Mouse (Mus musculus) myocyte (in vitro differentiated cells): ENCODE results near the gene Klhdc3. TPM values are rescaled to one million over a fixed set of nuclear protein-coding genes. Genes with fewer than 3 reads are reported as not detected.

Source experiments
- H3K27me3 ChIP-seq: one replicate; pipeline ENCODE4 v1.6.1; 2011; ENCODE audit not compliant: control insufficient read depth, insufficient read depth, insufficient read length
- H3K36me3 ChIP-seq: one replicate; pipeline ENCODE4 v1.6.1; 2011; ENCODE audit not compliant: control insufficient read depth, insufficient read depth
- H3K4me2 ChIP-seq: one replicate; pipeline ENCODE4 v1.6.1; 2011; ENCODE audit warnings: low read depth, control low read depth
- H3K4me3 ChIP-seq: one replicate; pipeline ENCODE4 v1.5.1; 2011; ENCODE audit warnings: mild to moderate bottlenecking, control low read depth, moderate library complexity
- H3K79me2 ChIP-seq: one replicate; pipeline ENCODE4 v1.6.1; 2011; ENCODE audit not compliant: control insufficient read depth, insufficient read depth
- H3ac ChIP-seq: one replicate; pipeline ENCODE4 v1.6.1; 2011; ENCODE audit not compliant: control insufficient read depth, insufficient read length
- CEBPB ChIP-seq: IDR thresholded peaks from 2 replicates; pipeline ENCODE4 v1.6.1; 2011; ENCODE audit warnings: mild to moderate bottlenecking, moderate library complexity; ENCODE audit not compliant: poor library complexity, insufficient read depth, severe bottlenecking
- E2F4 ChIP-seq: IDR thresholded peaks from one replicate; pipeline ENCODE4 v1.6.1; 2011; ENCODE audit warnings: mild to moderate bottlenecking, control low read depth, moderate library complexity; ENCODE audit not compliant: insufficient read depth
- MAX ChIP-seq: IDR thresholded peaks from one replicate; pipeline ENCODE4 v1.6.1; 2011; ENCODE audit warnings: low read depth, mild to moderate bottlenecking, control low read depth
- MYOD1 ChIP-seq, 3 experiments: IDR thresholded peaks; one replicate each; pipeline ENCODE4 v1.6.1; 2011; ENCODE audit warnings: control low read depth in 2 of 3, low read depth in 2 of 3, mild to moderate bottlenecking in 2 of 3, moderate library complexity in 1 of 3; ENCODE audit not compliant: insufficient read length in 2 of 3, control insufficient read depth in 1 of 3
- MYOG ChIP-seq, 3 experiments: IDR thresholded peaks; one replicate each; pipeline ENCODE4 v1.6.1; 2011; ENCODE audit warnings: control low read depth in 2 of 3, low read depth in 2 of 3, mild to moderate bottlenecking in 2 of 3; ENCODE audit not compliant: insufficient read length in 2 of 3, control insufficient read depth in 1 of 3, insufficient read depth in 1 of 3
- POLR2A ChIP-seq: IDR thresholded peaks from one replicate; pipeline ENCODE4 v1.6.1; 2011; ENCODE audit warnings: low read depth, mild to moderate bottlenecking, control low read depth, moderate library complexity; ENCODE audit not compliant: insufficient read length
- POLR2AphosphoS2 ChIP-seq: IDR thresholded peaks from one replicate; pipeline ENCODE4 v1.6.1; 2011; ENCODE audit warnings: low read depth, control low read depth; ENCODE audit not compliant: insufficient read length
- REST ChIP-seq: IDR thresholded peaks from one replicate; pipeline ENCODE4 v1.6.1; 2011; ENCODE audit warnings: mild to moderate bottlenecking, control low read depth, moderate library complexity; ENCODE audit not compliant: insufficient read depth, insufficient read length
- SRF ChIP-seq: IDR thresholded peaks from one replicate; pipeline ENCODE4 v1.6.1; 2011; ENCODE audit warnings: low read depth; ENCODE audit not compliant: control insufficient read depth, insufficient read length
- TCF12 ChIP-seq: IDR thresholded peaks from one replicate; pipeline ENCODE4 v1.6.1; 2011; ENCODE audit warnings: mild to moderate bottlenecking, control low read depth; ENCODE audit not compliant: poor library complexity, insufficient read depth, severe bottlenecking
- TCF3 ChIP-seq: IDR thresholded peaks from one replicate; pipeline ENCODE4 v1.6.1; 2011; ENCODE audit warnings: low read depth, control low read depth; ENCODE audit not compliant: insufficient read length
- USF1 ChIP-seq: IDR thresholded peaks from one replicate; pipeline ENCODE4 v1.6.1; 2011; ENCODE audit warnings: low read depth, mild to moderate bottlenecking, control low read depth, moderate library complexity
- polyA plus RNA-seq: library from polyadenylated mRNA; unstranded; fragments of >200 nt; fragmentation: generic; extraction: Trizol; gene quantifications from one replicate; pipeline ENCODE4 v1.2.1, GENCODE M21; 2012; ENCODE audit warnings: missing spikeins

The Klhdc3 gene
- polyA plus RNA-seq, 1 experiment = 128 TPM

- H3ac ChIP-seq = no peak overlapping the region
- no peaks in the 10 kb centered on the region for H3K36me3 ChIP-seq
- TF ChIP-seq MAX (no peak), POLR2AphosphoS2 (peak; percentile 25)
- H3K27me3 ChIP-seq = no peaks in the 10 kb centered on the region
- H3K4me2 ChIP-seq = no peak overlapping the region
- no peaks in the 10 kb centered on the region for H3K79me2 ChIP-seq
- no peak overlapping the region for H3K4me3 ChIP-seq
Measured at GRCm38 (mm10) chr17:46725731-46726645, 45.3 kb upstream of the Klhdc3 start.

GRCm38 (mm10) chr17:46725273-46725672, 44.6 kb upstream of the Klhdc3 start:
- Histone ChIP-seq H3K27me3 (no peaks in the 10 kb centered on the region), H3K36me3 (no peaks in the 10 kb centered on the region), H3K4me2 (no peak overlapping the region), H3K4me3 (no peak overlapping the region), H3ac (no peak overlapping the region), H3K79me2 (no peaks in the 10 kb centered on the region)
- TF ChIP-seq MYOG (IDR thresholded peaks at IDR 0.05; ENCODE audit: control insufficient read depth in 1 of 3, insufficient read depth in 1 of 3, insufficient read length in 2 of 3, low read depth in 2 of 3) (no peak), POLR2A (no peak), USF1 (no peak), TCF3 (no peak), REST (no peak), CEBPB (no peak), POLR2AphosphoS2 (no peak), TCF12 (no peak), E2F4 (no peak), MAX (no peak), MYOD1 (IDR thresholded peaks at IDR 0.05; ENCODE audit: control insufficient read depth in 1 of 3, insufficient read length in 2 of 3, low read depth in 2 of 3) (no peak), SRF (no peak)

- Histone ChIP-seq H3K79me2 (no peaks in the 10 kb centered on the region), H3K4me3 (no peak overlapping the region), H3K4me2 (no peak overlapping the region), H3K36me3 (no peaks in the 10 kb centered on the region), H3K27me3 (no peaks in the 10 kb centered on the region), H3ac (no peak overlapping the region)
- no peak for TF ChIP-seq MAX
- no peak for TF ChIP-seq POLR2AphosphoS2
- no peak for TF ChIP-seq SRF
- no peak for TF ChIP-seq POLR2A
- no peak for TF ChIP-seq REST
- no peak for TF ChIP-seq TCF12
- TF ChIP-seq MYOD1 (IDR thresholded peaks at IDR 0.05; ENCODE audit: control insufficient read depth in 1 of 3, insufficient read length in 2 of 3, low read depth in 2 of 3) = no peak
- no peak for TF ChIP-seq TCF3
- no peak for TF ChIP-seq E2F4
- no peak for TF ChIP-seq CEBPB
- TF ChIP-seq USF1 = no peak
Measured at GRCm38 (mm10) chr17:46724477-46725084, 43.9 kb upstream of the Klhdc3 start.

GRCm38 (mm10) chr17:46721077-46721476, 40.4 kb upstream of the Klhdc3 start:
- no peaks in the 10 kb centered on the region for H3K79me2 ChIP-seq
- no peaks in the 10 kb centered on the region for H3K36me3 ChIP-seq
- no peak overlapping the region for H3K4me3 ChIP-seq
- H3ac ChIP-seq = no peak overlapping the region
- no peak for TF ChIP-seq POLR2A
- no peak for TF ChIP-seq MYOD1 (IDR thresholded peaks at IDR 0.05; ENCODE audit: control insufficient read depth in 1 of 3, insufficient read length in 2 of 3, low read depth in 2 of 3)
- TF ChIP-seq TCF3 = no peak
- TF ChIP-seq USF1 = no peak
- TF ChIP-seq REST = no peak
- no peak for TF ChIP-seq E2F4
- H3K27me3 ChIP-seq = no peaks in the 10 kb centered on the region
- H3K4me2 ChIP-seq = no peak overlapping the region

DNA sequence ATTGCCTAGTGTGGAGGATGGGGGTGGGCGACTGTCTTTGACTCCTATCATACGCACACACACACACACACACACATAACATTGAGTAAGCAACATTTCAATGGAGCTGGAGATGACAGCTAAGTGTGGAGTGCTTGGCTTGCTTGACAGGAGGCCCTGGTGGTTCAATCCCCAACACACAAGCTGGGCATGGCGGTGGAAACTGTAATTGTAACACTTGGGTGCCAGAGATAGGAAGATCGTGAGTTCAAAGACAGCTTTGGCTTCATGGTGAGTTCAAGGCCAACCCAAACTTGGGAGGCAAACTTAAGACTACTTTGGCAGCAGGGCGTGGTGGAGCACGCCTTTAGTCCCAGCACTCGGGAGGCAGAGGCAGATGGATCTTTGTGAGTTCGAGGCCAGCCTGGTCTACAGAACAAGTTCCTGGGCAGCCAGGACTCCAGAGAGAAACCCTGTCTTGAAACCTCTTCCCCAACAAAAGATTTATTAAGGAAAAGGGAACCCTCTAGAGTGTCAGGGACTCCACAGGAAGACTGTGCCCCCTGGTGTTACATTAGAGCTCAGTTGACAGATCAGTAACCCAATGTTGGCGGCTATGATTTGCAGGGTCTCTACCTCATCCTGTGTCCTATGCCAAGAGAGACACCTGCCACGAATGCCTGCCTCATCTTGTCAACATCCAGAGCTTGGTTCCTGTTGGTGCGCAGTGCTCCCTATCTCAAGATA, 34.2 kb upstream of the Klhdc3 start:
- TF ChIP-seq MAX = no peak
- TF ChIP-seq POLR2AphosphoS2 = no peak
- TF ChIP-seq USF1 = no peak
- no peak for TF ChIP-seq MYOG (IDR thresholded peaks at IDR 0.05; ENCODE audit: control insufficient read depth in 1 of 3, insufficient read depth in 1 of 3, insufficient read length in 2 of 3, low read depth in 2 of 3)
- TF ChIP-seq POLR2A = no peak
- TF ChIP-seq REST = no peak
- TF ChIP-seq E2F4 = no peak
- TF ChIP-seq TCF3 = no peak
- no peak for TF ChIP-seq MYOD1 (IDR thresholded peaks at IDR 0.05; ENCODE audit: control insufficient read depth in 1 of 3, insufficient read length in 2 of 3, low read depth in 2 of 3)
- TF ChIP-seq SRF = no peak
- TF ChIP-seq TCF12 = no peak
- no peak for TF ChIP-seq CEBPB
- H3K79me2 ChIP-seq = peaks cover 19% of the 10 kb centered on the region
- no peaks in the 10 kb centered on the region for H3K27me3 ChIP-seq
- H3K4me3 ChIP-seq = no peak overlapping the region
- H3K36me3 ChIP-seq = peaks cover 12% of the 10 kb centered on the region
- H3K4me2 ChIP-seq = no peak overlapping the region
- no peak overlapping the region for H3ac ChIP-seq
